7 mouse cellular contexts compared by ENCODE assay signal in genomic region chr11:102284501-102285094, GRCm38 (mm10). TPM values are rescaled to one million over a fixed set of nuclear protein-coding genes. Genes with fewer than 3 reads are reported as not detected.
DNase-seq lines count a peak whose midpoint lies in the region; ATAC-seq lines count a peak whose summit lies in the region.

Gene Tmub2, plus strand, starts transcription at chr11:102284931.

- DNase-seq in adrenal gland, postnatal 14 days: peak; percentile 97
- peak; percentile 100 for DNase-seq in embryonic facial prominence, embryonic 11.5 days (ENCODE audit: low spot score)
- peak; percentile 99 for DNase-seq in kidney, adult 11 months
- peak; percentile 94 for DNase-seq in limb, embryonic 10.5 days (ENCODE audit: low spot score)
- DNase-seq in spleen, adult 12 weeks (ENCODE audit: low spot score): peak; percentile 93

- ATAC-seq in embryonic facial prominence, embryonic 11.5 days (replicated peaks; ENCODE audit: insufficient number of reproducible peaks, low FRiP score, low TSS enrichment, low read depth): peak; percentile 63
- ATAC-seq in granulocyte monocyte progenitor cell, adult 5-6 weeks (replicated peaks; ENCODE audit: poor library complexity, severe bottlenecking): peak; percentile 95
- peak; percentile 89 for ATAC-seq in midbrain, embryonic 13.5 days

- no peaks in the 10 kb centered on the region for H3K27me3 ChIP-seq in embryonic facial prominence, embryonic 11.5 days (ENCODE audit: control insufficient read depth, insufficient read depth, low read length)
- no peaks in the 10 kb centered on the region for H3K27me3 ChIP-seq in limb, embryonic 10.5 days (ENCODE audit: low read depth, poor library complexity, severe bottlenecking)
- no peaks in the 10 kb centered on the region for H3K27me3 ChIP-seq in midbrain, embryonic 13.5 days

- under 1% methylated on average over 32 of the region's 32 CpGs for WGBS in embryonic facial prominence, embryonic 11.5 days
- under 1% methylated on average over 32 of the region's 32 CpGs for WGBS in limb, embryonic 10.5 days
- under 1% methylated on average over 32 of the region's 32 CpGs for WGBS in midbrain, embryonic 13.5 days

- H3K9me3 ChIP-seq in embryonic facial prominence, embryonic 11.5 days (replicated peaks; ENCODE audit: control insufficient read depth, low read length): no peaks in the 10 kb centered on the region
- no peaks in the 10 kb centered on the region for H3K9me3 ChIP-seq in limb, embryonic 10.5 days (replicated peaks)
- H3K9me3 ChIP-seq in midbrain, embryonic 13.5 days: no peaks in the 10 kb centered on the region

- peak within 1 kb of the TSS; percentile 67 for H3K4me3 ChIP-seq in embryonic facial prominence, embryonic 11.5 days (ENCODE audit: low read depth, low read length)
- peak within 1 kb of the TSS; percentile 91 for H3K4me3 ChIP-seq in limb, embryonic 10.5 days
- H3K4me3 ChIP-seq in midbrain, embryonic 13.5 days (replicated peaks): peak within 1 kb of the TSS; percentile 74

- peaks cover 5% of the 10 kb centered on the region for H3K36me3 ChIP-seq in embryonic facial prominence, embryonic 11.5 days (replicated peaks; ENCODE audit: control insufficient read depth, insufficient read depth, low read depth, low read length)
- H3K36me3 ChIP-seq in limb, embryonic 10.5 days: peaks cover 30% of the 10 kb centered on the region
- H3K36me3 ChIP-seq in midbrain, embryonic 13.5 days: peaks cover 26% of the 10 kb centered on the region

- H3K4me2 ChIP-seq in embryonic facial prominence, embryonic 11.5 days (ENCODE audit: low read depth, low read length): peak within 1 kb of the TSS; percentile 84
- peak within 1 kb of the TSS; percentile 83 for H3K4me2 ChIP-seq in midbrain, embryonic 13.5 days (replicated peaks)

- H3K27ac ChIP-seq in embryonic facial prominence, embryonic 11.5 days (replicated peaks; ENCODE audit: low read depth, low read length): peak within 1 kb of the TSS; percentile 16; the same call in 1 of the 2 replicates
- H3K27ac ChIP-seq in limb, embryonic 10.5 days: peak within 1 kb of the TSS; percentile 87
- H3K27ac ChIP-seq in midbrain, embryonic 13.5 days: peak within 1 kb of the TSS; percentile 85

- peak within 1 kb of the TSS; percentile 78 for H3K9ac ChIP-seq in embryonic facial prominence, embryonic 11.5 days (replicated peaks; ENCODE audit: low read length)
- H3K9ac ChIP-seq in midbrain, embryonic 13.5 days (replicated peaks): peak within 1 kb of the TSS; percentile 87

- H3K4me1 ChIP-seq in embryonic facial prominence, embryonic 11.5 days (ENCODE audit: control insufficient read depth, insufficient read depth, low read length): no peaks in the 10 kb centered on the region; the same call in none of the 2 replicates
- peaks cover 17% of the 10 kb centered on the region for H3K4me1 ChIP-seq in limb, embryonic 10.5 days
- peaks cover 32% of the 10 kb centered on the region for H3K4me1 ChIP-seq in midbrain, embryonic 13.5 days (replicated peaks)

RNA-seq across cellular contexts. Expression of gene Tmub2, which starts in this region (rescaled TPM):
- 40.1 and 40.4 TPM in 2 replicates for total RNA-seq in adrenal gland, postnatal 14 days (2021)
- polyA plus RNA-seq in embryonic facial prominence, embryonic 11.5 days (2014; fragmentation: Nextera tagmentation; extraction: Ambion mirVana): 40.9 and 50.1 TPM in 2 replicates
- 22.7 and 34.6 TPM in 2 replicates for total RNA-seq in granulocyte monocyte progenitor cell, adult 5-6 weeks (2014; fragmentation: Nextera tagmentation)
- 17.2 and 32.6 TPM in 2 replicates for total RNA-seq in granulocyte monocyte progenitor cell, adult 5-6 weeks (2017)
- polyA plus RNA-seq in limb, embryonic 10.5 days (2016; fragmentation: Nextera tagmentation; extraction: Ambion mirVana): 37.3 and 44.0 TPM in 2 replicates
- polyA plus RNA-seq in midbrain, embryonic 13.5 days (2015; fragmentation: Nextera tagmentation; extraction: Ambion mirVana): 79.0 and 83.4 TPM in 2 replicates

Comparison
In these comparisons a context has a peak if more than half of its experiments do, and no peak if none do; other contexts are left out.
1. Peak in every context shown above with its lines: DNase-seq, ATAC-seq, H3K4me3 ChIP-seq and H3K27ac ChIP-seq.
2. H3K27ac ChIP-seq: peak in every context shown above with its lines; median percentile 87 in limb, embryonic 10.5 days; 85 in midbrain, embryonic 13.5 days; 16 in embryonic facial prominence, embryonic 11.5 days.